29 mouse cellular contexts compared by ENCODE assay signal in the genomic region with DNA sequence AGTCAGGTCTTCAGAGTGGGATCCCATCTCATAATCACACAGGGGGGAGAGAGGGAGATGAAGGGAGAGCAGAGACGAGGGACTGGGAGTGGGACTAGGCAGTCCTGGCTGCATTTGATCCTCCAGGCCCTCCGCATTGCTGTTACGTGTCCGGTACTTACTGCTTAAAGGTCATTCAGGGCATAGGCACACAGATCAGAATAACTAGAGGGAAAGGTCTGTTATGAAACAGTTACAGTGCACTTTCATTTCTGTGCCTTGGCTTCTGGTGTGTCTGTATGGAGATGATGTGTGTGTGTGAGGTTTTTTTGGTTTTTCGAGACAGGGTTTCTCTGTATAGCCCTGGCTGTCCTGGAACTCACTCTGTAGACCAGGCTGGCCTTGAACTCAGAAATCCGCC. TPM values are rescaled to one million over a fixed set of nuclear protein-coding genes. Genes with fewer than 3 reads are reported as not detected.
"Had no signal": no experiment of that assay in that cellular context is flagged by ENCODE, and none has a peak within 500 bp of the region (broad histone marks: within the 10 kb centered on the region; RNA-seq: fewer than 3 reads in every experiment).

No protein-coding gene starts in this region.

- H3K4me1 ChIP-seq: embryonic facial prominence, embryonic 12.5 days; embryonic facial prominence, embryonic 13.5 days; embryonic facial prominence, embryonic 15.5 days; forebrain, embryonic 10.5 days; forebrain, embryonic 12.5 days; forebrain, embryonic 13.5 days; forebrain, embryonic 15.5 days; heart, embryonic 10.5 days had no signal

- ATAC-seq: forebrain, embryonic 13.5 days; forebrain, embryonic 14.5 days; forebrain, embryonic 15.5 days; forebrain, embryonic 16.5 days; forebrain, postnatal 0 days had no signal

- H3K27ac ChIP-seq: embryonic facial prominence, embryonic 12.5 days; embryonic facial prominence, embryonic 13.5 days; embryonic facial prominence, embryonic 15.5 days; forebrain, embryonic 10.5 days; forebrain, embryonic 12.5 days; forebrain, embryonic 13.5 days; forebrain, embryonic 15.5 days; heart, adult 2 months; heart, embryonic 10.5 days had no signal

- DNase-seq: cerebellum, adult 9-10 months; cerebellum, adult 9-11 months; cerebellum, postnatal 10 days; cerebellum, postnatal 14 days; cerebellum, postnatal 25 days; cerebellum, postnatal 36 days; embryo, embryonic 11 days; forebrain, postnatal 0 days; gastrocnemius, postnatal 10 days; gastrocnemius, postnatal 14 days; gastrocnemius, postnatal 25 days; gastrocnemius, postnatal 36 days; heart, adult 11 months; heart, adult 18-20 months; heart, adult 2 months had no signal

- H3K9ac ChIP-seq: embryonic facial prominence, embryonic 12.5 days; embryonic facial prominence, embryonic 13.5 days; embryonic facial prominence, embryonic 15.5 days; forebrain, embryonic 12.5 days; forebrain, embryonic 13.5 days; forebrain, embryonic 15.5 days; forebrain, postnatal 0 days had no signal

- H3K27me3 ChIP-seq: embryonic facial prominence, embryonic 12.5 days; embryonic facial prominence, embryonic 13.5 days; embryonic facial prominence, embryonic 15.5 days; forebrain, embryonic 12.5 days; forebrain, embryonic 13.5 days; forebrain, embryonic 15.5 days had no signal

- H3K4me2 ChIP-seq: embryonic facial prominence, embryonic 12.5 days; embryonic facial prominence, embryonic 13.5 days; embryonic facial prominence, embryonic 15.5 days; forebrain, embryonic 12.5 days; forebrain, embryonic 13.5 days; forebrain, embryonic 15.5 days had no signal

- H3K9me3 ChIP-seq: embryonic facial prominence, embryonic 12.5 days; embryonic facial prominence, embryonic 13.5 days; embryonic facial prominence, embryonic 15.5 days; forebrain, embryonic 10.5 days; forebrain, embryonic 12.5 days; forebrain, embryonic 13.5 days; forebrain, embryonic 15.5 days; heart, embryonic 10.5 days had no signal

- H3K4me3 ChIP-seq: embryonic facial prominence, embryonic 12.5 days; embryonic facial prominence, embryonic 13.5 days; embryonic facial prominence, embryonic 15.5 days; erythroblast, embryonic 14.5 days; forebrain, embryonic 10.5 days; forebrain, embryonic 12.5 days; forebrain, embryonic 13.5 days; forebrain, embryonic 15.5 days; heart, adult 2 months; heart, embryonic 10.5 days had no signal

RNA-seq across cellular contexts. Expression of a gene that starts 41.6 kb away (rescaled TPM):
- total RNA-seq: gastrocnemius, adult 18-20 months; gastrocnemius, adult 8-10 months; gastrocnemius, postnatal 25 days; heart, adult 18-20 months; heart, adult 8-10 months had no signal
